Mouse (Mus musculus): ENCODE measurements around the gene Il19. TPM values are rescaled to one million over a fixed set of nuclear protein-coding genes. Genes with fewer than 3 reads are reported as not detected.

Il19 gene
- polyA plus RNA-seq, 1 experiment from 2014 or later, result not detected

DNA sequence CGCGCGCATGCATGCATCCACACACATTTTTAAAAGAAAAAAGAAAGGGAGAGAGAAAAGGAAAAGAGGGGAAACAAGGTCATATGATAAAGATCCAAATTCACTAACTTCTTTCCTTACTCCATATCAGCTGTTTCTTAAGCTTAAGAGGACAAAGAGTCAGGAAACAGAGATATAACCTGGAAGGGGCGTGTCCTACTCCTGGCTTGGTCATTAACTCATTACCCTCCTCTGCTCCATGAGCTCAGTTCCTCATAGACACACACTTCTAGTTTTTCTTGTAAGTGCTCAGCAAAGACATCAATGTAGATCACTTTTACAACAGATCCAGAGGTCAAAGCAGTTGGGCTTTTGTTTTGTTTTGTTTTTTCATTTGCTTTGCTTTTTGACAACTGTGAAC, 2.7 kb downstream of the Il19 start:
- H3K4me2 ChIP-seq (replicated peaks; ENCODE audit: low read depth, low read length), result no peak overlapping the region
- H3K27me3 ChIP-seq (ENCODE audit: insufficient read depth, low read length), result no peaks in the 10 kb centered on the region
- no peaks in the 10 kb centered on the region for H3K9me3 ChIP-seq (ENCODE audit: low read length)
- H3K4me1 ChIP-seq (ENCODE audit: insufficient read depth, low read length), result peaks cover 4% of the 10 kb centered on the region; the same call in 1 of the 2 replicates
- H3K27ac ChIP-seq (ENCODE audit: low read length), result no peak overlapping the region
- no peaks in the 10 kb centered on the region for H3K36me3 ChIP-seq (ENCODE audit: insufficient read depth, low read length)
- 71% methylated on average over 4 of the region's 4 CpGs for WGBS
- no peak for ATAC-seq (ENCODE audit: low FRiP score, low TSS enrichment)
- no peak overlapping the region for H3K9ac ChIP-seq (replicated peaks; ENCODE audit: low read length)
- H3K4me3 ChIP-seq (ENCODE audit: low read length), result no peak overlapping the region

GRCm38 (mm10) chr1:130936351-130936750, 3.6 kb downstream of the Il19 start:
- Histone ChIP-seq H3K27me3 (ENCODE audit: insufficient read depth, low read length) (no peaks in the 10 kb centered on the region), H3K36me3 (ENCODE audit: insufficient read depth, low read length) (no peaks in the 10 kb centered on the region), H3K4me2 (replicated peaks; ENCODE audit: low read depth, low read length) (no peak overlapping the region), H3K4me1 (ENCODE audit: insufficient read depth, low read length) (peaks cover 4% of the 10 kb centered on the region; the same call in 1 of the 2 replicates), H3K9me3 (ENCODE audit: low read length) (no peaks in the 10 kb centered on the region), H3K9ac (replicated peaks; ENCODE audit: low read length) (no peak overlapping the region), H3K4me3 (ENCODE audit: low read length) (no peak overlapping the region), H3K27ac (ENCODE audit: low read length) (no peak overlapping the region)
- ATAC-seq (ENCODE audit: low FRiP score, low TSS enrichment), result peak; percentile 46; the same call in 1 of the 2 replicates
- WGBS, result 33% methylated on average over 6 of the region's 6 CpGs

DNA sequence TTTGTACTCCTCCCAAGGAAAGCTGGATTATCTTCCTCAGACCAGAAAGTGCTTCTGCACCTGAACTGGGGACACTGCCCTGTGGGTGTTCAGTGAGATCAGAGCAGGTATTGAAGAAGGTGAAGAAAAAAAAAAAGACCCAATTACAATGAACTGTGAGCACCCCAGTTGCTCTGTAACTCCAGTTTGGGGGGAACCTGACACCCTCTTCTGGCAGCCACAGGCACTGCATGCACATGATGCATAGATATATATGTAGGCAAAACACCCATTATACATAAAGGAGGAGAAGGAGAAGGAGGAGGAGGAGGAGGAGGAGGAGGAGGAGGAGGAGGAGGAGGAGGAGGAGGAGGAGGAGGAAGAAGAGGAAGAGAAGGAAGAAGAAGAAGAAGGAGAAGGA, 13.4 kb downstream of the Il19 start:
- H3K27ac ChIP-seq (ENCODE audit: low read length), result no peak overlapping the region
- H3K4me2 ChIP-seq (replicated peaks; ENCODE audit: low read depth, low read length), result no peak overlapping the region
- H3K4me1 ChIP-seq (ENCODE audit: insufficient read depth, low read length), result no peaks in the 10 kb centered on the region
- H3K4me3 ChIP-seq (ENCODE audit: low read length), result no peak overlapping the region
- H3K36me3 ChIP-seq (ENCODE audit: insufficient read depth, low read length), result no peaks in the 10 kb centered on the region
- H3K27me3 ChIP-seq (ENCODE audit: insufficient read depth, low read length), result no peaks in the 10 kb centered on the region
- ATAC-seq (ENCODE audit: low FRiP score, low TSS enrichment), result no peak
- no peaks in the 10 kb centered on the region for H3K9me3 ChIP-seq (ENCODE audit: low read length)
- H3K9ac ChIP-seq (replicated peaks; ENCODE audit: low read length), result no peak overlapping the region

- Histone ChIP-seq H3K27ac (ENCODE audit: low read length) (no peak overlapping the region), H3K36me3 (ENCODE audit: insufficient read depth, low read length) (no peaks in the 10 kb centered on the region), H3K4me1 (ENCODE audit: insufficient read depth, low read length) (no peaks in the 10 kb centered on the region), H3K4me2 (replicated peaks; ENCODE audit: low read depth, low read length) (no peak overlapping the region), H3K9me3 (ENCODE audit: low read length) (no peaks in the 10 kb centered on the region), H3K4me3 (ENCODE audit: low read length) (no peak overlapping the region), H3K27me3 (ENCODE audit: insufficient read depth, low read length) (no peaks in the 10 kb centered on the region), H3K9ac (replicated peaks; ENCODE audit: low read length) (no peak overlapping the region)
- 16% methylated on average over 1 of the region's 1 CpGs for WGBS
- no peak for ATAC-seq (ENCODE audit: low FRiP score, low TSS enrichment)
These were observed 21.5 kb downstream of the Il19 start for GRCm38 (mm10) chr1:130918323-130918980.

DNA sequence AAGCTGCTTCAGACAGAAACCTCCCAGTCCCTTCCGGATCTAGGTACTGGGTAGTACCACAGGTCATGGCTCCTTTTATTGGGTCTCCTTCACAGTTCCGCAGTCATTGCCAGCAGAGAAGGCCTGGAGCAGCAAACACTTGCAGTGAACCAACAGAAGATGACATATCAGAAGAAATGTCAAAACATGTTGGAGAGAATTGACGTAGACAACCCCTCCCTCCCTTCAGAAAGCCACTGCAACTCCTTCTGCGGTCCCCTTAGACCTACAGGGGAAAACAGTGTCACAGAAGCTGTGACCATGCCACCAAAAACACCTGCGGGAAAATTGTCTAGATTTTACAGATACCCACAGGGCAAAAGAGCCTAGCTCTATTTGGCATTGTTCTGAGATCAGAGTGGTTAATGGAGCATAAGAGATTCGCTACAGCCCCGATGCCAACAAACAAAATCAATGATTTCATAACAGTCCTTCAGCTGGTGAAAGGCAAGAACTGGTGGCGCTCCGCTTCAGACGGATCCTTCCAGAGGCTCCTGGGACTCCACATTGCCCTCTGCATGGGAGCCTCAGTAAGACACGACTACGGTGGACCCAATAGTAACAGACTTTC, 28.4 kb downstream of the Il19 start, which contains the start of gene Il20:
Gene Il20 (minus strand): TSS at position 51 of the 610 bp plus-strand sequence.
- no peak within 1 kb of the TSS for H3K27ac ChIP-seq (ENCODE audit: low read length)
- no peaks in the 10 kb centered on the region for H3K36me3 ChIP-seq (ENCODE audit: insufficient read depth, low read length)
- no peak within 1 kb of the TSS for H3K4me3 ChIP-seq (ENCODE audit: low read length)
- H3K9me3 ChIP-seq (ENCODE audit: low read length), result no peaks in the 10 kb centered on the region
- no peak within 1 kb of the TSS for H3K4me2 ChIP-seq (replicated peaks; ENCODE audit: low read depth, low read length)
- H3K4me1 ChIP-seq (ENCODE audit: insufficient read depth, low read length), result no peaks in the 10 kb centered on the region
- 80% methylated on average over 12 of the region's 12 CpGs for WGBS
- no peak within 1 kb of the TSS for H3K9ac ChIP-seq (replicated peaks; ENCODE audit: low read length)
- ATAC-seq (ENCODE audit: low FRiP score, low TSS enrichment), result no peak
- H3K27me3 ChIP-seq (ENCODE audit: insufficient read depth, low read length), result no peaks in the 10 kb centered on the region

GRCm38 (mm10) chr1:130902505-130902904, 37.4 kb downstream of the Il19 start:
- no peak overlapping the region for H3K9ac ChIP-seq (replicated peaks; ENCODE audit: low read length)
- H3K4me2 ChIP-seq (replicated peaks; ENCODE audit: low read depth, low read length), result no peak overlapping the region
- no peak overlapping the region for H3K27ac ChIP-seq (ENCODE audit: low read length)
- H3K9me3 ChIP-seq (ENCODE audit: low read length), result no peaks in the 10 kb centered on the region
- no peaks in the 10 kb centered on the region for H3K4me1 ChIP-seq (ENCODE audit: insufficient read depth, low read length)
- no peaks in the 10 kb centered on the region for H3K27me3 ChIP-seq (ENCODE audit: insufficient read depth, low read length)
- H3K36me3 ChIP-seq (ENCODE audit: insufficient read depth, low read length), result no peaks in the 10 kb centered on the region
- no peak overlapping the region for H3K4me3 ChIP-seq (ENCODE audit: low read length)
- 79% methylated on average over 7 of the region's 7 CpGs for WGBS
- no peak for ATAC-seq (ENCODE audit: low FRiP score, low TSS enrichment)

DNA sequence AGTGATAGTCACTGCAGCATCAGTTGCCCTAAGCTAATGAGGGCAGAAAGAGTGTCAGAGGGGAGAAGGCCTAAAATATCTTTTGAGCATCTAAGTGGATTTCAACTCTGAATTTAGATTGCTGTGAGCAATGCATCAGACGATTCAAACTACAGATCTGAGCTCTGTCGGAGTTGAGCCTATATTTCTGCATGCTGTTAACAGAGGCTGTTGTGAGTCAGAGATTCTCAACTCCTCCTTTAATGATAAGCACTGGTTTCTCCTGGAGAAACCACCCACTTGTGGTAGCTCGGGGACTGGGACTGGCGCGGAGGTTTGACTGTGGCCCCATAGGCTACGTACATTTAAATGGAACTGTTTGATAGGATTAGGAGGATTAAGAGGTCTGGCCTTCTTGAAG, 45.4 kb downstream of the Il19 start:
- Histone ChIP-seq H3K4me1 (ENCODE audit: insufficient read depth, low read length) (no peaks in the 10 kb centered on the region), H3K27me3 (ENCODE audit: insufficient read depth, low read length) (no peaks in the 10 kb centered on the region), H3K27ac (ENCODE audit: low read length) (no peak overlapping the region), H3K36me3 (ENCODE audit: insufficient read depth, low read length) (no peaks in the 10 kb centered on the region), H3K4me3 (ENCODE audit: low read length) (no peak overlapping the region), H3K4me2 (replicated peaks; ENCODE audit: low read depth, low read length) (no peak overlapping the region), H3K9ac (replicated peaks; ENCODE audit: low read length) (no peak overlapping the region), H3K9me3 (ENCODE audit: low read length) (no peaks in the 10 kb centered on the region)
- 79% methylated on average over 6 of the region's 6 CpGs for WGBS
- no peak for ATAC-seq (ENCODE audit: low FRiP score, low TSS enrichment)

DNA sequence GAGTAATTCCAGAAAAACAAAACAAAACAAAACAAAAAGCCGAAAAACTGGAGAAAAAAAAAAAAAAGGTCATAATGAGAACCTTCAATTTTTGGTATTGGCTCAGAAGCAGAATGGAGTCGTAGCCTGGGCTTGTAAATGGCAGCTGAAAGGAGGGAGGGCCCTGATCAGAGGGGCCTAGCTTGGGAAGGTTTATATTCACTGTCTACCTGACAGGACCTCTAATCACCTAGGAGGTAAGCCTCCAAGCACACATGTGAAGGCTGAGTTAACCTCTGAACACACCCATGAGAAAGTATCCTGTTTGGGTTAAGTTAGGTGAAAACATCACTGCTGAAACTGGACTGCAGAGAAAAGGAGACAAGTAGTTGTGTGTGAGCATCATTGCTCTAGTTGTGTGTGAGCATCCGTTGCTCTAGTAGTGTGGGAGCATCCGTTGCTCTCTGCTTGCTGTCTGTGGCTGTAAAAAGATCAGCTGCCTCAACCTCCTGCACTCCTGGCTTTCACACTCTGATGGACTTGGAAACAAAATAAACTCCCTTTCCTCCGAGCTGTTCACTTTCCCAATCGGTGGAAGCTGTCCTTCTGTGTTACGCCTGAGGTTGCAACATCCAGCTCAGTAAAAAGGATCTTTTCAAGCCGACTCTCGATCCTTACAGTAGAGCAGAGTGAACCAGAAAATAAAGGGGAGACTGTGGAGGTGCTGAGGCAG, 46.4 kb downstream of the Il19 start:
- WGBS, result 29% methylated on average over 9 of the region's 9 CpGs
- Histone ChIP-seq H3K27ac (ENCODE audit: low read length) (0 out of 2 replicates have a peak overlapping the region, but pooled peaks have one; percentile 18), H3K36me3 (ENCODE audit: insufficient read depth, low read length) (no peaks in the 10 kb centered on the region), H3K27me3 (ENCODE audit: insufficient read depth, low read length) (no peaks in the 10 kb centered on the region), H3K9me3 (ENCODE audit: low read length) (no peaks in the 10 kb centered on the region), H3K4me2 (replicated peaks; ENCODE audit: low read depth, low read length) (no peak overlapping the region), H3K9ac (replicated peaks; ENCODE audit: low read length) (no peak overlapping the region), H3K4me1 (ENCODE audit: insufficient read depth, low read length) (no peaks in the 10 kb centered on the region), H3K4me3 (ENCODE audit: low read length) (no peak overlapping the region)
- peak; percentile 65 for ATAC-seq (ENCODE audit: low FRiP score, low TSS enrichment)

GRCm38 (mm10) chr1:130892446-130892845, 47.5 kb downstream of the Il19 start:
- H3K9me3 ChIP-seq (ENCODE audit: low read length), result no peaks in the 10 kb centered on the region
- no peak overlapping the region for H3K4me3 ChIP-seq (ENCODE audit: low read length)
- no peaks in the 10 kb centered on the region for H3K27me3 ChIP-seq (ENCODE audit: insufficient read depth, low read length)
- no peaks in the 10 kb centered on the region for H3K36me3 ChIP-seq (ENCODE audit: insufficient read depth, low read length)
- no peak for ATAC-seq (ENCODE audit: low FRiP score, low TSS enrichment)
- H3K27ac ChIP-seq (ENCODE audit: low read length), result no peak overlapping the region
- 79% methylated on average over 1 of the region's 1 CpGs for WGBS
- no peaks in the 10 kb centered on the region for H3K4me1 ChIP-seq (ENCODE audit: insufficient read depth, low read length)
- H3K4me2 ChIP-seq (replicated peaks; ENCODE audit: low read depth, low read length), result no peak overlapping the region
- no peak overlapping the region for H3K9ac ChIP-seq (replicated peaks; ENCODE audit: low read length)

DNA sequence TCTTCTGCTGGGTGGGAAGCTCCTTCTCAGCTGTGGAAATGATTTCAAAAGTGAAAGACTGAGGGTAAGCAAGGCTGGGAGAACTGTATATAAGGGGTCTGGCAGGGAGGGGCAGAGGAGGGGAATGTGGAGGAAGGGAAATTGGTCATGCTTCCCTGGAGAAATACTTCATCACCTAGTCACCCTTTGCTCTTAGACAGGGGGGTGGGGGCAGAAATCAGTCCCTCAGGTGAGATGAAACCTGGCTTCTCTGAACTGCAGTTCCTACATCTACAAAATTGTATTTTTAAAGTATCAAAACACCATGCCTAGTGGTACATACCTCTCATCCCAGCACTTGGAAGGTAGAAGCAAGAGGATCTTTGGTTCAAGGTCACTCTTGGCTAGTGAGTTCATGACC, 52.6 kb downstream of the Il19 start, which contains the start of gene Il24:
Gene Il24 (minus strand): TSS at position 101 of the 400 bp plus-strand sequence.
- Histone ChIP-seq H3K9ac (replicated peaks; ENCODE audit: low read length) (no peak within 1 kb of the TSS), H3K36me3 (ENCODE audit: insufficient read depth, low read length) (no peaks in the 10 kb centered on the region), H3K27ac (ENCODE audit: low read length) (no peak within 1 kb of the TSS), H3K9me3 (ENCODE audit: low read length) (no peaks in the 10 kb centered on the region), H3K4me1 (ENCODE audit: insufficient read depth, low read length) (no peaks in the 10 kb centered on the region), H3K4me2 (replicated peaks; ENCODE audit: low read depth, low read length) (no peak within 1 kb of the TSS), H3K27me3 (ENCODE audit: insufficient read depth, low read length) (peaks cover 3% of the 10 kb centered on the region; the same call in 1 of the 2 replicates), H3K4me3 (ENCODE audit: low read length) (no peak within 1 kb of the TSS)
- ATAC-seq (ENCODE audit: low FRiP score, low TSS enrichment), result no peak

Data from kidney, embryonic 16.5 days (tissue).